Mouse (Mus musculus) stomach, embryonic 16.5 days (tissue): ENCODE measurements at regions not wholly inside any gene's neighbourhood (a gene's known extent, or its start where the extent isn't known, plus 50 kb on each side); places are given as distances from the start of the nearest gene placed in this dataset.
A peak's percentile ranks its signal among the peaks of the same experiment; 100 is the strongest.
"Not testable (repeated sequence)": the region's sequence is repeated elsewhere in the genome, so short reads cannot be mapped to it uniquely, and the experiment has no call there.

Experiments
- ATAC-seq: fragments of 200-750 bp; cut with Nextera tagmentation; 2 replicates; pipeline ENCODE4 v1.8.0; 2017; ENCODE audit warnings: moderate number of reproducible peaks, moderate TSS enrichment; ENCODE audit not compliant: insufficient read depth, low FRiP score
- H3K27ac ChIP-seq: fragments of 300-500 bp; sonication (generic); 2 replicates; pipeline ENCODE4 v1.5.1; 2014; ENCODE audit warnings: low read length
- H3K27me3 ChIP-seq: fragments of 300-500 bp; sonication (generic); 2 replicates; pipeline ENCODE4 v1.6.1; 2014; ENCODE audit warnings: low read length, control low read depth, mixed read lengths; ENCODE audit not compliant: control insufficient read depth, insufficient read depth
- H3K36me3 ChIP-seq: fragments of 300-500 bp; sonication (generic); 2 replicates; pipeline ENCODE4 v1.6.1; 2014; ENCODE audit warnings: low read length; ENCODE audit not compliant: control insufficient read depth, insufficient read depth
- H3K4me1 ChIP-seq: fragments of 300-500 bp; sonication (generic); 2 replicates; pipeline ENCODE4 v1.6.1; 2014; ENCODE audit warnings: low read length, control low read depth, mixed read lengths; ENCODE audit not compliant: control insufficient read depth, insufficient read depth
- H3K4me2 ChIP-seq: fragments of 300-500 bp; sonication (generic); 2 replicates; pipeline ENCODE4 v1.6.1; 2014; ENCODE audit warnings: low read depth, low read length, mixed read lengths
- H3K4me3 ChIP-seq: fragments of 300-500 bp; sonication (generic); replicated peaks from 2 replicates; pipeline ENCODE4 v1.5.1; 2014; ENCODE audit warnings: mild to moderate bottlenecking, low read length
- H3K9ac ChIP-seq: fragments of 300-500 bp; sonication (generic); 2 replicates; pipeline ENCODE4 v1.6.1; 2014; ENCODE audit warnings: low read length
- H3K9me3 ChIP-seq: fragments of 300-500 bp; sonication (generic); replicated peaks from 2 replicates; pipeline ENCODE4 v1.6.1; 2016; ENCODE audit warnings: low read length, control low read depth; ENCODE audit not compliant: control insufficient read depth
- WGBS: fragments of 180-500 bp; shearing (Covaris S2); extraction: QIAGEN DNeasy Blood & Tissue Kit; methylation state at CpG from one replicate; pipeline ENCODE4 v1.1.7; 2014; 5-methylcytosine and 5-hydroxymethylcytosine counted together

DNA sequence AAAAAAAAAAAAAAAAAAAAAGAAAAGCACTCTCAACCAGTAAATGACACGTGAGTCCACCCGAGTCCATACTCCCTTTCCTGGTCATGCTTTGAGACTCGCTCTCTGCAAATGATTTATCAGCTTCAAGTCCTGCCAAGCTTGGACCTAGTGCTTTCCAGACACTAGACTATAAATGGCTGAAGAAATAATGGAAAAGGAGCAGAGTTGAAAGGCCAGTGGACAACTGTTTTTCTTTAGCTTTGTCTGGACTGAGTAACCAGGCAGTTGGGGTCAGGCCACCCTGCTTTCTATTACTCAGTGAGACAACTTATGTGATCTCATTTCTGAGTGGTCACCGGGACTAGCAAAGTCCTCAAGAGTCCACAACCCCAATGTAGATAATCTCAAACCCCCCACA lies 112.9 kb downstream of the Kcns3 start:
- no peaks in the 10 kb centered on the region for H3K36me3 ChIP-seq
- no peak overlapping the region for H3K27ac ChIP-seq
- no peaks in the 10 kb centered on the region for H3K9me3 ChIP-seq
- no peak overlapping the region for H3K4me2 ChIP-seq
- no peak for ATAC-seq
- no peaks in the 10 kb centered on the region for H3K27me3 ChIP-seq
- H3K4me3 ChIP-seq = no peak overlapping the region
- H3K4me1 ChIP-seq = no peaks in the 10 kb centered on the region
- WGBS = 90% methylated on average over 4 of the region's 4 CpGs
- H3K9ac ChIP-seq = no peak overlapping the region

DNA sequence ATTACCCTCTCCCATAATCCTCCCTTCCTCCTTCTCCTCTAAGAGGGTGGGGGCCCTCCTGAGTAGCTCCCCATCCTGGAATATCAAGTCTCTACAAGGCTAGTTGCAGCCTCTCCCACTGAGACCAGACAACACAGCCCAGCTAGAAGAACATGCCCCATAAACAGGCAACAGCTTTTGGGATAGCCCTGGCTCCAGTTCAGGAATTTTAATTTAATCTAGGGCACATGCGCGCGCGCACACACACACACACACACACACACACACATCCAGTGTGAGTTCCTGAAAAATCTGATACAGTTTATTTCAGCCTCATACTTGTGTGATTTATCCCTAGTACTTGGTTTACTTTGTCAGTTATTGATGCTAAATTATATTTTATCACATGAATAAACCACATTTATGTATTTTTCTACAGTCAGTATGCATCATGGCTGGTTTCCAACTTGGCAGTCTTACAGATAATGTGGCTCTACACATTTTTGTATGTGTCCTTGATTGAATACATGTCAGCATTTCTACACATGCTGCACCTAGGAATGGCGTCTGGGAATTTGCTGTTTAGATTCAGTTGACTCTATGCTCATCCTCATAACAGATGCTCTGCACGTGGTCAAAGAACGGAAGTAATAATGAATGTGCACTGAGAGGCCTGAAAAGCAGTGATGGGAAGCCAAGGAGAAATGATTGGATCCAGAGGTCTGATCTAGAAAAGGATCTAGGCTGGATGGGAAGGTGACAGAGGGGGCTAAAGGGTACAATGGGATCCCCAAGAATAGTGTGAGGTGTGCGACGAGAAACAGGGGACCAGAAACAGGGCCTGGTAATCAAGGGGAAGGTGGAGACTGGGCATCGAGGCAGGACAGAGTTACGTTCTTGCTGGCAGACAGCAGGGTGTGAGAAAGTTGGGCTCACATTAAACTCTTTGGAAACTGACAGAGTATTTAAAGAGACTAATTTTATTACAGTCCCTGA lies 130.0 kb downstream of the Kcns3 start:
- Histone ChIP-seq H3K9me3 (no peaks in the 10 kb centered on the region), H3K36me3 (no peaks in the 10 kb centered on the region), H3K27me3 (no peaks in the 10 kb centered on the region), H3K9ac (no peak overlapping the region), H3K4me3 (no peak overlapping the region), H3K27ac (no peak overlapping the region), H3K4me1 (no peaks in the 10 kb centered on the region), H3K4me2 (no peak overlapping the region)
- no peak for ATAC-seq
- WGBS = 59% methylated on average over 11 of the region's 11 CpGs

DNA sequence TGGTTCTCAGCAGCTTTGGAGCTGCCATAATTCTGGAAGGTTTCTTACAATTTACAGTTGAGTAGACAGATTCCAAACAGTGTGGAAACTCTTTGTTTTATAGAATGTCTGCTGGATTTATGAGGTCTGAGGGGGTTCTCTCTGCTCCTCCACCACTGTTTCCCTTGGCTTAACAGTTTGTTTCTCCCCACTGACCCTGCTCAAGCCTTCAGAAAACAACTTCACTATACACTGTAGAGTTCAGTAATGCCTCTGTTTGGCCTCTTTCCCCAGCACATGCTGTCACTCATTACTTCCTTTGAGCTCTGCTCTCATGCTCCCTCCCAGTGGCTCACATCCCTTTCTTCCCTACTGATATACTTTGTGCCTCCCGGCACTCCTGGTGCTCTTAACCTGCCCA lies 139.7 kb downstream of the Kcns3 start:
- H3K36me3 ChIP-seq = no peaks in the 10 kb centered on the region
- peak; percentile 75; the same call in 1 of the 2 replicates for ATAC-seq
- 56% methylated on average over 1 of the region's 1 CpGs for WGBS
- no peak overlapping the region for H3K4me2 ChIP-seq
- no peaks in the 10 kb centered on the region for H3K27me3 ChIP-seq
- H3K4me3 ChIP-seq = no peak overlapping the region
- peak overlapping the region; percentile 46; the same call in 1 of the 2 replicates for H3K27ac ChIP-seq
- peaks cover 3% of the 10 kb centered on the region; the same call in 1 of the 2 replicates for H3K4me1 ChIP-seq
- H3K9ac ChIP-seq = no peak overlapping the region
- H3K9me3 ChIP-seq = no peaks in the 10 kb centered on the region

DNA sequence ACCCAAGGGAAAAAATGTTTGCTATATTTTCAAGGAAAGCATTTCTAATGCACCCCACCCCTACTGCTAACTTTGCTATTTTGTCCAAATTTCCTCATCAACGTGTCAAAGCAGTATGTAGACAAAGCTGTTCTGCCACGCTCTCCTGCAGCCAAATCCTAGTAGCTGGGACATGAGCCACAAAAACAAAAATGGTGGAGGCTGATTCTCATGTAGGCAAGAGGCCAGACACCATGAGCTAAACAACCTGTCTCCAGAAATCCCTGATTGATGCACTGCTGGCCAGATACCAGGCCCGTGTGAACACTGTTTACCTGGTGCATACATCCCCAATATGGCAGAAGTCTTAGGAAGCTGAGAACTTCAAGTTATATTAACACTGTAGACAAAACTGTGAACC lies 166.6 kb downstream of the Kcns3 start:
- Histone ChIP-seq H3K27me3 (no peaks in the 10 kb centered on the region), H3K4me3 (no peak overlapping the region), H3K9ac (no peak overlapping the region), H3K4me2 (no peak overlapping the region), H3K36me3 (no peaks in the 10 kb centered on the region), H3K27ac (no peak overlapping the region), H3K9me3 (no peaks in the 10 kb centered on the region), H3K4me1 (peaks cover 3% of the 10 kb centered on the region; the same call in 1 of the 2 replicates)
- ATAC-seq = peak; percentile 62
- WGBS = 29% methylated on average over 3 of the region's 3 CpGs

DNA sequence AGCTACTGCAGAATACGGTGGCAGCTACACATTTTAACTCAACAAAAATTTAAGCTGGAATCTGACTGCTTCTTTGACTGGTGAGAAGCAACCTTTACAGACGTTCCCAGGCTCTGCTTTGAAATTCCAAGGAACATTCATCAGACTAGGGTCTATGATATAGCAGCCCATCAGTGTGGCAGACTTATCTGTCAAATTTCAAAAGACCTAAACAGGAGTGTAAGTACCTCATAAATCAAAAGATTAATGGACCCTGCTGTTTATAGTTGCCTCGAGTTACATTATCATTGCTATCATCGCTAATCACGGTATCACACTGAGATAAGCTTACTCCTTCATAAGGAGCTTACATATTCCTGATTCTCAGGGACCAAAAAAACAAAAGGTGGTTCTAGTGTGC lies 201.7 kb downstream of the Kcns3 start:
- Histone ChIP-seq H3K9ac (no peak overlapping the region), H3K36me3 (no peaks in the 10 kb centered on the region), H3K4me2 (no peak overlapping the region), H3K9me3 (no peaks in the 10 kb centered on the region), H3K4me3 (no peak overlapping the region), H3K27me3 (no peaks in the 10 kb centered on the region), H3K4me1 (no peaks in the 10 kb centered on the region), H3K27ac (no peak overlapping the region)
- WGBS = 37% methylated on average over 5 of the region's 5 CpGs
- ATAC-seq = no peak

DNA sequence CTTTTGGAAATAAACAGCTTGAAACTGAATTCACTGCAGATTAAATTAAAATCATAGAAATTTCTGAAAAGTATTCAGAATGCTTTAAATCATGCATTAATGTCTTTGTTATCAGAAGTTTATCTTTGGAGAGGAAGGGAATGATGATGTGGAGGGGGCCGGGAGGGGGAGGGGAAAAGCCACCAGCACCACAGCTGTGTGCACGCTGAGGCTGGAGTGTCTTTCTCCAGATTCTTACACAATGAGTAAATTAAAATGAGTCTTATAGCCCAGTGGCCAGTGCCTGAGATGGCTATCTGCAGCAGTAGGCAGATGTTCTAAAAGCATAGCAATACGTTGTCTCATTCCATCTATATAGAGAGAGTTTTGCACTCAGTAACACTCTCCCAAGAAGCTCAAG lies 209.8 kb downstream of the Kcns3 start:
- Histone ChIP-seq H3K36me3 (no peaks in the 10 kb centered on the region), H3K27me3 (no peaks in the 10 kb centered on the region), H3K4me2 (no peak overlapping the region), H3K4me3 (no peak overlapping the region), H3K9me3 (no peaks in the 10 kb centered on the region), H3K27ac (0 out of 2 replicates have a peak overlapping the region, but pooled peaks have one; percentile 19), H3K9ac (no peak overlapping the region), H3K4me1 (no peaks in the 10 kb centered on the region)
- ATAC-seq = no peak
- 57% methylated on average over 3 of the region's 3 CpGs for WGBS

DNA sequence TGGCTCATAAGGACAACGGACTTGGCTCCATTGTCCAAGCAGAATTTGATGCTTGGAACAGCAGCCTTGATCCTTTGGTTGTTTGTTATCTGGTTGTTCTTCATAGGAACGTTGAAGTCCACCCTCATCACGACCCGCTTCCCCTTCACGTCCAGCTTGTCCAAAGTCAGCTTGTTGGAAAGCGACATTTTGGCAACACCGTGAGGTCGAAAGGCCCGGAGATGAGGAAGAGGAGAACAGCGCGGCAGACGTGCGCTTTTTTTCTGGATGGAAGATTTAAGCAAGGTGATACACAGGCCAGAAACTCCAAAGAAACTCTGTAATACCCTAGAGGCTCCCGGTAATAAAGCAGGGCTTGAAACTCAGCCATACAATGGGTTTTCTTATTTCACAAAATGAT lies 250.8 kb downstream of the Kcns3 start:
- H3K9me3 ChIP-seq, H3K36me3 ChIP-seq, H3K27ac ChIP-seq, H3K4me3 ChIP-seq, H3K9ac ChIP-seq, ATAC-seq, H3K4me1 ChIP-seq, H3K27me3 ChIP-seq, H3K4me2 ChIP-seq: not testable (repeated sequence)
- WGBS = 92% methylated on average over 7 of the region's 14 CpGs

DNA sequence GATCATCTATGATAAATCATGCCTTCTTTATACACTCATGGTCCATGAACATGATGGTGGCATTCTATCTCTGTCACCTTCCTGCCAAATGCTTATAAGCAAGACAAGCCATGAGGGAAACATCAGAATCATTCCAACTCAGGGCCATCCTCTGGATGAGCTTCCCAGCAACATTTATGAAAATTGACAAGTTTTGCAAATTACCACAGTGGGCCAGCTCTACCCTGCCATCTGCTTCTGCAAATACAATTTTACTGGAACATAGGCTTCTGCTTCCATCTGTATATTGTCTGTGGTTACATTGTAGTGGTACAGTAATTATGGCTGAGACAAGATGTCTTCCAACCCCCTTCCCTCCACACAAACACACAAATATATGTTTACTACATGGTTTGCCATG lies 272.1 kb downstream of the Kcns3 start:
- Histone ChIP-seq H3K36me3 (no peaks in the 10 kb centered on the region), H3K4me2 (no peak overlapping the region), H3K4me1 (no peaks in the 10 kb centered on the region), H3K9ac (no peak overlapping the region), H3K4me3 (no peak overlapping the region), H3K9me3 (no peaks in the 10 kb centered on the region), H3K27me3 (no peaks in the 10 kb centered on the region), H3K27ac (no peak overlapping the region)
- no peak for ATAC-seq

DNA sequence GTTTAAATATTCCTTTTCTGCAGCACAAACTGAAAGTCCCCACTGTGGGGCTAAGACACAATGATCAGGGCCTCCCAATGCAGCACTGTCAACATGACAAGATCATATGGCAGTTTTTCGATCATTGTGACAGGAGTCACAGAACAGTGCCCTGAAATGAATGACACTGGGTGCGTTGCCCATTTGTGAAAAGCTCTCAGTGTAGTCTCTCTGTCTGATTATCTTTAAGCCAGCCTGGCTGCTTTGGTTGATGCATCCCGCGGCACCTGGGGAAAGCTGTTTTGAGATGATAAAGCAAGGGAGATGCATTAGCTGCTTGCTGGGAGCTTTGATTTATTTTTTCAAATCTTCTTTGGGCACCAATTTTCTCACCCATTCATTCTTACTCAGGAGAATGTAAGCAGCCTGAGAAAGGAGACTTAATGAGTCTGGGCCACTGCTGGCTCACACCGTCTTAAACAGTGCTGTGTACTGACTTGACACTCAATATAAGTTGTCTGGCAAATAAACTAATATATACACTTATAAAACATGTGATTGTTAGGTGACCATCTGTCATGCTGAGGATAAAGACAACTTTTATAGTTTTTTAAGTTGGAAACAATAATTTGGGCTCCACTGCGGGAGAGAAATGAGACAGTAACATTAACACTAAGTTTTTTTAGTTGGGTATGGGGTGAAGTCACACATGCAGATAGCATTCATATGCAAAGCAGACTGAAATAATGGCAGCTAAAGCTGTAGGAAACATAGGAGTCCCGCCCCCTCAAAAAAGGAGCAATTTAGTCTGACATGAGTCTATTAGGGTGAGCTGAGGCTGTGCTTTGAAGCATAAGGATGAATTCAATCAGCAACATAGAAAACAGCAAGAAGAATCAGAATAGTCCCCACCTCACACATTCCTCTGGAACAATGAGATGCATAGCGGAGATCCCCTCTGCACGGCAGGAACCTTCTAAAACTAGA lies 276.0 kb downstream of the Kcns3 start:
- H3K9ac ChIP-seq = no peak overlapping the region
- no peaks in the 10 kb centered on the region for H3K4me1 ChIP-seq
- no peaks in the 10 kb centered on the region for H3K36me3 ChIP-seq
- no peak overlapping the region for H3K27ac ChIP-seq
- no peak for ATAC-seq
- H3K4me3 ChIP-seq = no peak overlapping the region
- no peaks in the 10 kb centered on the region for H3K9me3 ChIP-seq
- H3K4me2 ChIP-seq = no peak overlapping the region
- no peaks in the 10 kb centered on the region for H3K27me3 ChIP-seq
- 71% methylated on average over 9 of the region's 9 CpGs for WGBS
